Mouse (Mus musculus) ES-E14 (cell line): Measurements from ENCODE around the gene Brinp3.

Experiments used
- CHD2 ChIP-seq: IDR thresholded peaks from 2 replicates; pipeline ENCODE4 v1.6.1; 2014; ENCODE audit warnings: mild to moderate bottlenecking, low read depth, low read length, inconsistent platforms
- MAFK ChIP-seq: IDR thresholded peaks from 2 replicates; pipeline ENCODE4 v1.6.1; 2014; ENCODE audit warnings: mild to moderate bottlenecking, low read depth, low read length, inconsistent platforms; ENCODE audit not compliant: insufficient read depth
- ZC3H11A ChIP-seq: IDR thresholded peaks from 2 replicates; pipeline ENCODE4 v1.6.1; 2012; ENCODE audit warnings: low read depth, mild to moderate bottlenecking, inconsistent platforms, low read length, borderline replicate concordance
- ZNF384 ChIP-seq: IDR thresholded peaks from 2 replicates; pipeline ENCODE4 v1.6.1; 2012; ENCODE audit warnings: low read depth, low read length, inconsistent platforms

DNA sequence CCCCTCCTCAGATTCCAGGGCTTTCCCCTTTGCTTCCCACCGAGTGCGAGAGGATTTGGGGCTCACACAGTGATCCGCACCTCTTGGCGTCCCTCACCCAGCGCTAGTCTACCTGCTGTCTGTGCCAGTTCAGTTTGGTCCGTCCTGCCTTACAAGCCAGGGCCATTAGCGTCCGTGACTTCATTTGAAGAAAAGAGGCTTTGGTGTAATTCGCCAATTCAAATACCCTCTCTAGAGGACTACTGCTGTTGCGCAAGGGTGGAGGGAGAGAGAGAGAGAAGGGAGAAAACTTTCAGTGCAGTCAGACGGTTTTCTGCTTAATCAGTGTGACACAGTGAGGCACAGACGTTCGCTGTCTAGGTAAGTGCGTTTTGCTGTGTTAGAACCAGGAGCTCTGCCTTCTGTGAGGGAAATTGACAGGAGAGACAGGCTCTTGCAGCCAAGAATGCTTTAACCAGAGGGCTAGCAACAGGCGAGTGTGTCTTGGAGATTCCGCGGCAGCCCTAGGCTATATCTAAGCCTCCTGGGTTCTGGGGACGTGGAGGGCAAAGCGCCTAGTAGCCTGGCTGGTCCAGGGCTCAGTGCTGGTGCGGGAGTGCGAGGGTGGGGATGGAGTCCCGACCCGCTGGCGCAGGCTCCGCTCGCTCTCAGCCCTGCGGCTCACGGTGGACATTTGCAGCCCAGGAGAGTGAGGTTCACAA, 3.0 kb downstream of the Brinp3 start:
- TF ChIP-seq ZNF384 (no peak), ZC3H11A (no peak), CHD2 (no peak), MAFK (no peak)
